Mouse (Mus musculus) cerebellum, adult 2 months (tissue): ENCODE results near the gene 1700113H08Rik.

ENCODE experiments used
- CTCF ChIP-seq: fragments of 200-500 bp; IDR thresholded peaks from 2 replicates; pipeline ENCODE4 v1.5.1; 2011; ENCODE audit warnings: low read depth, mild to moderate bottlenecking, control low read depth, low read length, moderate library complexity, borderline replicate concordance; ENCODE audit not compliant: insufficient read depth
- POLR2A ChIP-seq: fragments of 200-500 bp; IDR thresholded peaks from 2 replicates; pipeline ENCODE4 v1.6.1; 2011; ENCODE audit warnings: low read length, control low read depth, borderline replicate concordance; ENCODE audit not compliant: insufficient read depth

GRCm38 (mm10) chr10:87039800-87040199 lies 18.0 kb upstream of the 1700113H08Rik start:
- no peak for TF ChIP-seq POLR2A
- no peak for TF ChIP-seq CTCF
